Mouse (Mus musculus) lung, adult 10 weeks (tissue): ENCODE results near the gene Ddx4. TPM values are rescaled to one million over a fixed set of nuclear protein-coding genes. Genes with fewer than 3 reads are reported as not detected.

Experiments used
- polyA plus RNA-seq: library from polyadenylated mRNA; stranded (reverse); fragments of 350-450 nt; fragmentation: Illumina TruSeq; extraction: RNeasy Lipid Tissue Mini Kit (QIAGEN cat#74804); gene quantifications from one replicate; pipeline ENCODE4 v1.2.3, GENCODE M21; 2014; ENCODE audit warnings: low read depth, low replicate concordance; ENCODE audit not compliant: insufficient read depth

Gene Ddx4
- polyA plus RNA-seq: 0.23 TPM

DNA sequence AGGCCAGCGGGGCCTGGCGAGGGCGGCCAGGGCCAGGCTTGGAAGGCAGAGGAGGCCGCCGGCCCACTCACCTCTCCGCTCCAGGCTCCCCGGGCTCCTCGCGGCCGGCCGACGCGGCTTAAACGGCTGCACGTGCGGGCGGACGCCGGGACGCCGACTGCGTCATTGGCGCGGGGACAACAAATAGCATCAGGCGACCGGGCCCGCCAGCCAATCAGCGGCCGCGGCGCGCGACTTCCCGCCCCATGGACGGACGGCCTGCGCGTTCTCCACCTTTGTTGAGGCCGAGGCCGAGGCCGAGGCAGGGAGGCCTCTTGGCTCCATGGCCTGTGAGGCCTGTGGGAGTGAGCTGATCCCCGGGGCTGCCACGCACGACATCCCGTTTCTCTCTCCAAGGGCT, at the start of gene Ddx4:
TSS of gene Ddx4 (minus strand) at position 271 of the 400 bp plus-strand sequence.

DNA sequence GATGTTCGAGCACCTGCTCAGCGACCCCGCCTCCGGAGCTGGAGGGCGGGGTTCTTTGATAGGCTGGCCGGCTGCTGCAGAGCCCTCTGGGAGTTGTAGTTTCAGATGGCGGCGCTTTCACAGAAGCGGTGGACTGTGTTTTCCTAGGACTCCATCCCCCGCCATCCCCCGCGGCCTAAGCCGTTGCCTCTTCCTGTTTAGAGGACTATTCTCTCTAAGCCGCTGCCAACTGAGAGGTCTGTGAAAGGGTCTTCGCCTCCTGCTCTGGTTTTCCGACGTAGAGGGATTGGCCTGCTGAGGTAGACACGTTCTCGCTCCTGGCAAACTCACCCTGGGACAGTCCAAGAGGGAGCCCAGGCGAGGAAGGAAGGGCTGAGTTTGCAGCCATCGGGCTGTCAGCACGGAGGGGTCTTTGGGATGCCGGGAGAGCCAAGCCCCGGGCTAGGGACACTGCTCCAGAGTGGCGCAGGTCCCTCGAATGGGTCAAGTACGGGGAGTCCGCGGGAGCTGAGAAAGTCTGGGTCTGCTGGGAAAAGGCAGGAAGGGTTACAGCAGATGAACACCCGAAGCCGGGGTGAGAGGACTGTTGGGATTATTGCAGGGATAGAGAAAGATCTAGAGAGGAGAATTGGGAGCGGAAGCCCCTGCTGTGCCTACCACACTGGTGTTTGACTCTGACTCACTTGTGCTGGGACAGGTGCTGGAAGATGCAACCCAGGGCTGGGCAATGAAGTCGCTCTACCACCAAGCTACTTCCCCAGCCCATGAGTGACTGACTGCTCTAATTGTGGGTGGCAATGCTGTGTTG, 8.5 kb upstream of the Ddx4 start, which contains the start of gene Slc38a9:
TSS of gene Slc38a9 (plus strand) at position 178 of the 808 bp plus-strand sequence.

DNA sequence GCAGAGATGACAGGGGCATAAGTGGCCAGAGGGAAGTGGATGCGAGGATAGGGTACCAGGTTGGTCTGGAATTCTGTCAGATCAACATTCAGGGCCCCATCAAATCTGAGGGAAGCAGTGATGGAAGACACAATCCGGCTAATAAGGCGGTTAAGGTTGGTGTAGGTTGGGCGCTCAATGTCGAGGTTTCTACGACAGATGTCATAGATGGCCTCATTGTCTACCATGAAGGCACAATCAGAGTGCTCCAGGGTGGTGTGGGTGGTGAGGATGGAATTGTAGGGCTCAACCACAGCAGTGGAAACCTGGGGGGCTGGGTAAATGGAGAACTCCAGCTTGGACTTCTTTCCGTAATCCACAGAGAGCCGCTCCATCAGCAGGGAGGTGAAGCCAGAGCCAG, 58.0 kb downstream of the Ddx4 start, which contains the start of gene Il31ra:
TSS of gene Il31ra (minus strand) at position 101 of the 400 bp plus-strand sequence.

Other genes starting within 250 kb of the Ddx4 start
- 50.2 TPM for gene Il6st, start 188.4 kb downstream of the Ddx4 start, polyA plus RNA-seq
- not detected for gene Il31ra, start 58.1 kb downstream of the Ddx4 start, polyA plus RNA-seq
- gene Slc38a9, start 8.3 kb upstream of the Ddx4 start, polyA plus RNA-seq: 4.3 TPM
- gene Plpp1, start 148.3 kb upstream of the Ddx4 start, polyA plus RNA-seq: 144 TPM